Mouse (Mus musculus) liver, embryonic 13.5 days (tissue): ENCODE results near the gene Zfp800. TPM values are rescaled to one million over a fixed set of nuclear protein-coding genes. Genes with fewer than 3 reads are reported as not detected.

Experiments
- ATAC-seq: fragments of 200-750 bp; cut with Nextera tagmentation; 2 replicates; pipeline ENCODE4 v1.8.0; 2017; ENCODE audit warnings: low read depth, mild to moderate bottlenecking, moderate number of reproducible peaks, moderate library complexity
- DNase-seq: peaks from one replicate; pipeline ENCODE4 v3.0.0; 2022
- H3K27ac ChIP-seq: fragments of 300-500 bp; sonication (generic); 2 replicates; pipeline ENCODE4 v1.5.1; 2015; ENCODE audit warnings: moderate library complexity, mild to moderate bottlenecking, inconsistent platforms
- H3K27me3 ChIP-seq: fragments of 300-500 bp; sonication (generic); 2 replicates; pipeline ENCODE4 v1.6.1; 2015; ENCODE audit warnings: mild to moderate bottlenecking, inconsistent platforms
- H3K36me3 ChIP-seq: fragments of 300-500 bp; sonication (generic); 2 replicates; pipeline ENCODE4 v1.6.1; 2015; ENCODE audit warnings: mild to moderate bottlenecking, inconsistent platforms
- H3K4me1 ChIP-seq: fragments of 300-500 bp; sonication (generic); replicated peaks from 2 replicates; pipeline ENCODE4 v1.6.1; 2015; ENCODE audit warnings: inconsistent platforms
- H3K4me2 ChIP-seq: fragments of 300-500 bp; sonication (generic); 2 replicates; pipeline ENCODE4 v1.6.1; 2015; ENCODE audit warnings: inconsistent platforms, mild to moderate bottlenecking, moderate library complexity
- H3K4me3 ChIP-seq: fragments of 300-500 bp; sonication (generic); replicated peaks from 2 replicates; pipeline ENCODE4 v1.5.1; 2015; ENCODE audit warnings: mild to moderate bottlenecking, inconsistent platforms
- H3K9ac ChIP-seq: fragments of 300-500 bp; sonication (generic); 2 replicates; pipeline ENCODE4 v1.6.1; 2015; ENCODE audit warnings: mild to moderate bottlenecking, inconsistent platforms
- H3K9me3 ChIP-seq: fragments of 300-500 bp; sonication (generic); replicated peaks from 2 replicates; pipeline ENCODE4 v1.6.1; 2016; ENCODE audit warnings: inconsistent platforms
- WGBS: fragments of 180-500 bp; shearing (Covaris S2); methylation state at CpG from one replicate; pipeline ENCODE4 v1.1.7; 2015; ENCODE audit not compliant: insufficient replicate concordance; 5-methylcytosine and 5-hydroxymethylcytosine counted together
- polyA plus RNA-seq: library from polyadenylated mRNA; unstranded; fragments of >200 nt; fragmentation: Nextera tagmentation; extraction: Ambion mirVana; gene quantifications from 2 replicates; pipeline ENCODE4 v1.2.1, GENCODE M21; 2015

The Zfp800 gene
- polyA plus RNA-seq, 1 experiment from 2014 or later = 33.3 TPM

DNA sequence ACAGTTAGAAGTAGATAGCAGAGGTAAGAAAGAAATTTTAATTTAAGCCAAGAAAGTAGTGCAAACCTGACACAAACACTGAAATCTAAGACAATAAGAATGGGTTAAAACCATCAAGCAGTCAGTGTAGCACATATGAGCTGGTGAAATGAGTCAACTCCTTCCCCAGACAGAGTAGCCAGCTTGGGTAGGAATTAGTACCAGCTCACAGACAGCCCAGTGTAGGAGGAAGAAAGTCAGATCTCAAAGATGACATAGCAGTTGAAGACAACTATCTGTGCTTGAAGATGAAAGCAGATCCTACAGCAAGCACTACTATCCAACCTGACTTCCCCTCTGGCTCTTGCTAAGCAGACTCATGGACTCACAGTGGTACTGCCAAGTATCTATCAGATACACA lies 145.0 kb downstream of the Zfp800 start:
- Histone ChIP-seq H3K27ac (no peak overlapping the region; the same call in 1 of the 2 replicates), H3K4me1 (peaks cover 15% of the 10 kb centered on the region), H3K9me3 (no peaks in the 10 kb centered on the region), H3K4me2 (no peak overlapping the region), H3K27me3 (no peaks in the 10 kb centered on the region), H3K9ac (no peak overlapping the region), H3K36me3 (peaks cover 71% of the 10 kb centered on the region), H3K4me3 (no peak overlapping the region)
- no peak for DNase-seq
- ATAC-seq = no peak

DNA sequence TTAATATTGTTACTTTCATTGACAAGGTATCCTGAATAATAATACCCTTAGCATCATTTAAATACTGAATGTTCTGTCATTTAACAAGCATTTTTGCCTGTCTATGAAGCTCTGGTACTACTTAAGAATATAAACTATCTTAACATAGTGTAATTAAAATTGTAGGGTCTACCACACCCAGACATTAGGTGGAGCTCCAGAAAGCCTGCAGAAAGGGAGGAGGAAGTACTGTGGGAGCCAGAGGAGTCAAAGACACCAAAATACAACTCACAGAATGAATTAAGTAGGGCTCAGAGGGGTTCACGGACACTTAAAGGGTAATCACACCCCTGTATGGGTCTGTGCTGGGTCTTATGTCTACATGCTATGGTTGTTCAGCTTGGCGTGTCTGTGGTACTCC lies 149.6 kb downstream of the Zfp800 start:
- Histone ChIP-seq H3K36me3 (peaks cover 54% of the 10 kb centered on the region), H3K27me3 (no peaks in the 10 kb centered on the region), H3K4me1 (peaks cover 8% of the 10 kb centered on the region; the same call in 1 of the 2 replicates), H3K4me2 (no peak overlapping the region), H3K9me3 (no peaks in the 10 kb centered on the region), H3K9ac (no peak overlapping the region), H3K27ac (no peak overlapping the region), H3K4me3 (no peak overlapping the region)
- 85% methylated on average over 2 of the region's 2 CpGs for WGBS
- no peak for DNase-seq
- no peak for ATAC-seq

DNA sequence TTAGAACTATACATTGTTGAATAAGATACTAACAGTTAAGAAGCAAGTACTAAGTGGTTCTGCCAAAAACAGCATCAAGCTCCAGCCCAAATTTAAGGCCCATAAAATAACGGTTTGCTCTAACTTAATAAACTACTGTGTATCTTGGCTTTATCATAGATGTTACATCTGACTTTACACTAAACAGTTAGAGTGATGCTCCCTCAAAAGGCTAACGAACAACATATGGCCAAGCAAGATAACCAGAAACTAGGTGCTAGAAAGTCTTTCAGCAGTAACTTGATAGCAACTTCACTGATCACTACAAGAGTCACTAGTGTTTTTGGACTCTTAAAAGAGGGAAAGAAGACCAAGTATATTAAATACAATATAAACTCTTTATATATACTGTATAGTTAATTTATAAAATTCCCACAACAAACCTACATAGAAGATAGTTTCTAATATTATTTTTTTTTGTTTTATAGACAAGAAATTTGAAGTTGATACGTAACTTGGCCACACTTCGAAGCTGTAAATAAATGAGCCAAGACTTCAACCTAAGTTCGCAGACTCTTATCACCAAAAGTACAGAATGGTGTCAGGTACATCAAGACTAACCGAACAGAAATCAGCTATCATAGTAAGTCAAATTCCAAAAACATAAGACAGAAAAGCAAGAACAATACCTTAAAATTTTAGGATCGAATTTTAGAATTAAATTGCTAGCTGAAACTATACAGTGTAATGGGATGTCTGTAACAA lies 165.0 kb downstream of the Zfp800 start:
- Histone ChIP-seq H3K4me2 (peak overlapping the region; percentile 59), H3K36me3 (peaks cover 37% of the 10 kb centered on the region), H3K27me3 (no peaks in the 10 kb centered on the region), H3K9me3 (no peaks in the 10 kb centered on the region), H3K4me1 (peaks cover 55% of the 10 kb centered on the region), H3K27ac (peak overlapping the region; percentile 97), H3K9ac (peak overlapping the region; percentile 61), H3K4me3 (peak overlapping the region; percentile 18; the same call in 1 of the 2 replicates)
- ATAC-seq (peak; percentile 94), DNase-seq (peak; percentile 63)
- 24% methylated on average over 7 of the region's 7 CpGs for WGBS

DNA sequence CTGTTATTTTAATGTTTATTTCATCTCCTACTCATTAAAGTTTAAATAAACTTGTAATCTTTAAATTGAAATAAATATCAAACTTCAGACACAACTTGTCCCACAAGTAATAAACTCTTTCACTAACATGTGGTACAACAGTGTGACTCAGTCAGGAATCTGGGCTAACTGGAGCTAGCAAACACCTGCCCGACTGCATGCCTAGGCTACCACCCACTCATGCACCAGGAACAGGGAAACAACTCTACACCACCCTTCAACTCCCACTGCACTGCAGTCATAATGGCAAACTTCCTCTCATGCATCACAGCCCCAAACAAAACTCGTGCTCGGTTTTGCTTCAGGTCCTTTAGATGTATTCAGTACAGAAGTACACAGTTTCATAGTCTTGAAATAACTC lies 169.7 kb downstream of the Zfp800 start:
- no peak overlapping the region for H3K4me2 ChIP-seq
- no peak for ATAC-seq
- 84% methylated on average over 3 of the region's 3 CpGs for WGBS
- H3K27ac ChIP-seq = peak overlapping the region; percentile 43; the same call in 1 of the 2 replicates
- H3K4me3 ChIP-seq = no peak overlapping the region
- H3K4me1 ChIP-seq = peaks cover 37% of the 10 kb centered on the region
- H3K27me3 ChIP-seq = no peaks in the 10 kb centered on the region
- no peak for DNase-seq
- no peaks in the 10 kb centered on the region for H3K9me3 ChIP-seq
- H3K9ac ChIP-seq = no peak overlapping the region
- peaks cover 55% of the 10 kb centered on the region for H3K36me3 ChIP-seq

DNA sequence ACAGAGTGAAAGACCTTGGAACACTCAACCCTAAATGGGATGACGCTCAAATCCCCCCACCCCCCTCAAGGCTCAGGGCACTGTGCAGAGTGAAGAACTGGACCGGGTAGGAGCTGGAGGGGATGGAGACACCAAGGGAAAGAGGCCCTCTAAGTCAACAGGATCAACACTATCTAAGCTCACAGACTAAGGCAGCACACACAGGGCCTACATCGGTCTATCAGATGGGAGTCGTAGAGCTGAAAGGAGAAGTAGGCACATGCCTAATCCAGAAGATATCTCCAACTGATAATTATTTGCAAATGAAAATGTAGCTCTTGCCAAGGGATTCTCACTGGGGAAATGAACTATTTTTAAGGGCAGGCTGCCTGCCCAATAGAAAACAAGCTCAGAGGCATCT lies 176.8 kb downstream of the Zfp800 start:
- no peak overlapping the region for H3K4me3 ChIP-seq
- no peaks in the 10 kb centered on the region for H3K9me3 ChIP-seq
- H3K4me1 ChIP-seq = peaks cover 20% of the 10 kb centered on the region
- H3K27me3 ChIP-seq = no peaks in the 10 kb centered on the region
- peak; percentile 46 for ATAC-seq
- DNase-seq = no peak
- H3K9ac ChIP-seq = no peak overlapping the region
- peak overlapping the region; percentile 6; the same call in 1 of the 2 replicates for H3K27ac ChIP-seq
- H3K36me3 ChIP-seq = peaks cover 42% of the 10 kb centered on the region
- no peak overlapping the region for H3K4me2 ChIP-seq
- WGBS = 72% methylated on average over 4 of the region's 4 CpGs

DNA sequence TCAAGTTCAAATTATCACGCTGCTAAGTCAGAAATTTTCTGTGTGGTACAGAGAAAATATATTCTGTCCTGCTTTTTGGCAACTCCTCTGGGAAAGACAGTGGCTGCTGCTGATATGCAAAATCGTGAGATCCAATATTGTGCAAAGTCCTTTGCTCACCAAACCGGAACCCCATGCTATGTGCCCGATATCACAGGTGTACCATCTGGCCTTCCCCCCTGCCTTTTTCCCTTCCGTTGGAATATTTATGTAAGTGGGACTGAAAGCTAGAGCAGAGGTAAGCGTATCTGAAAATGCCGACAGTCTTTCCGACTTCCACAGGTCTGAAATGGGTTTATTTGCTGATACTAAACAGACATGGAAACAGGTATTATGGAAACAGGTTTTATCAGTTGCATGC lies 179.4 kb downstream of the Zfp800 start:
- Histone ChIP-seq H3K27ac (no peak overlapping the region), H3K4me3 (no peak overlapping the region), H3K36me3 (peaks cover 30% of the 10 kb centered on the region), H3K27me3 (no peaks in the 10 kb centered on the region), H3K4me2 (no peak overlapping the region), H3K4me1 (peaks cover 29% of the 10 kb centered on the region), H3K9ac (no peak overlapping the region), H3K9me3 (no peaks in the 10 kb centered on the region)
- DNase-seq (no peak), ATAC-seq (no peak)
- 83% methylated on average over 8 of the region's 8 CpGs for WGBS

DNA sequence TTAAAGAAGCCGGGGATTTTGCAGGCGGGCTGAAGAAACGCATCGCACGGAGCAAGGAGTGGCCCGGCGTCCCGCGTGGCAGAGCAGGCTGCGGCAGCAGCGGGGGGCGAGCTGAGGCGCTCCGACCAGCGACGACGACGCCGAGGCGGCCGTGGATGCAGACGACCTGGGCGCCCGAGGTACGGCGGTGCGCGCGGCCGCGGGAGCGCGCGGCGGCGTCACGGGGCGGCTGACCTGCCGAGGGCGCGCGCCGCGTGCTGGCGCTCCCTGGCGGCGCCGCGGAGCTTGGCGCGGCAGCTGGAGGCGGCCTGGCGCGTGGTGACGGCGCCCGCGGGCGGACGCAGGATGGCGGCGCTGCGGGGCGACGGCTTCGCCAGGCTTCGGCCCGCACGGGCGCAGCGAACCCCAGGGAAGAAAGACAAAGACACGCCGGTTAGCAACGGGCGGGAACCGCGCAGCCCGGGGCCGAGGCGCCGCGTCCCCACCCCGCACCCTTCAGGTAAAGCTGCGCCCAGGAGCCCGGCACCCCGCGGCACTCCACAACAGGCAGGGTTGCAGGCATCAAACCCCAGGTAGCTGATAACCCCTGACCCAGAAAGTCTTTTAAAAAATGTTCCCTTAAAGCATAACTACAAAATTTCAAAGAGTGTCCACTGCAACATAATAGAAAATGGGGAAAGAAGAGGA lies 182.4 kb downstream of the Zfp800 start:
- peak; percentile 95 for ATAC-seq
- H3K9ac ChIP-seq = peak overlapping the region; percentile 86
- DNase-seq = peak; percentile 62
- peak overlapping the region; percentile 74 for H3K4me3 ChIP-seq
- peaks cover 16% of the 10 kb centered on the region for H3K4me1 ChIP-seq
- peak overlapping the region; percentile 80 for H3K27ac ChIP-seq
- under 1% methylated on average over 87 of the region's 87 CpGs for WGBS
- peaks cover 13% of the 10 kb centered on the region; the same call in 1 of the 2 replicates for H3K36me3 ChIP-seq
- H3K4me2 ChIP-seq = peak overlapping the region; percentile 91
- H3K27me3 ChIP-seq = no peaks in the 10 kb centered on the region
- H3K9me3 ChIP-seq = no peaks in the 10 kb centered on the region

DNA sequence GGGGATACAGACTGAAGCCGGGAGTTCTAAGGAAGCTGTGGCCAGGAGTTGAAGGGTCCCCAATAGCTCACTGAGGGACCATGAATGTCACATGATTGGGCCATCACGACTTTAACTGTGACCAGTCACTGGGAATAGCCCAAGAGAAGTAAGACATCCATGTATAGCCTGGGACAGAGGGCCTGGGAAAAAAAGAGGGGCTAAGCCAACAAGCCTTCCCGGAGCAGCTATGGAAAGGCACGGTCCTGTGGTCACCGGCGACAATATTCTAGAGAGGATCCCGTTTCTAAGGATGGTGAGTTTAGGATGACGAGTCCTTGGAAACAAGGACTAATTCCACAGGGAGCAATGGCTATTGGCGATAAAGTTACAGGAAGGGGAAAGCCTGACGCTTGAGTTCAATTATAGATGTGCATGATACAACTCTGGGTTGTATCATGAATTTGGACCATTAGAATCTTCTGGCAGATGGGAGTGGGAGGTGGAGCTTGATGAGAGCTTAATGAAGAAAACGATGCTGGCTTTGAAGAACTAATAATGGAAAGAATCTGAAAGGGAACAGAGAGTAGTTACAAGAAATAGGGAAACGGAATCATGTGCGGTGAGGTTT lies 183.0 kb downstream of the Zfp800 start:
- ATAC-seq (no peak), DNase-seq (no peak)
- Histone ChIP-seq H3K4me2 (peak overlapping the region; percentile 91), H3K36me3 (peaks cover 12% of the 10 kb centered on the region; the same call in 1 of the 2 replicates), H3K4me3 (peak overlapping the region; percentile 74), H3K27ac (peak overlapping the region; percentile 59), H3K4me1 (peaks cover 16% of the 10 kb centered on the region), H3K9ac (peak overlapping the region; percentile 86), H3K9me3 (no peaks in the 10 kb centered on the region), H3K27me3 (no peaks in the 10 kb centered on the region)
- 57% methylated on average over 13 of the region's 13 CpGs for WGBS

DNA sequence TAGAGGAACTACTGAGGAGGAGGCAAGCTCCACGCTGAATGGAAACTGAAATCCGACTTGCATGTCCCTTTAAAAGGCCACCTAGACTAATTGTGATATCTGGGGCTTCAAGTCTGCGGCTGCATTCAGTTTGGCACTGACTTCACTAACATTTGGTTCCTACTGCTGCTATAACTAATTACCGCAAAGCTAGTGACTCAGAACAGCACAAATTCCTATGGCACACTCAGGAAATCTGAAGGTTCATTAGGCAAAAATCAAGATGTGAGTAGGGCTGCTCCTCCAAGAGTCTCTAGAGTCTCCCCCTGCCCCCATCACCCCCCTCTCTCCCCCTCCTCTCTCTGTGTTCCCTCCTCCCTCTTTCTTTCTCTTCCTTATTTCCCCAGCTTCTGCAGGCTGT lies 194.4 kb downstream of the Zfp800 start:
- WGBS = 40% methylated on average over 4 of the region's 4 CpGs
- no peak overlapping the region for H3K4me3 ChIP-seq
- H3K27me3 ChIP-seq = no peaks in the 10 kb centered on the region
- no peak overlapping the region for H3K27ac ChIP-seq
- 0 out of 2 replicates have a peak, but pooled peaks cover 2% of the 10 kb centered on the region for H3K4me1 ChIP-seq
- no peak overlapping the region for H3K9ac ChIP-seq
- H3K9me3 ChIP-seq = no peaks in the 10 kb centered on the region
- H3K36me3 ChIP-seq = no peaks in the 10 kb centered on the region
- DNase-seq (no peak), ATAC-seq (no peak)
- no peak overlapping the region for H3K4me2 ChIP-seq

DNA sequence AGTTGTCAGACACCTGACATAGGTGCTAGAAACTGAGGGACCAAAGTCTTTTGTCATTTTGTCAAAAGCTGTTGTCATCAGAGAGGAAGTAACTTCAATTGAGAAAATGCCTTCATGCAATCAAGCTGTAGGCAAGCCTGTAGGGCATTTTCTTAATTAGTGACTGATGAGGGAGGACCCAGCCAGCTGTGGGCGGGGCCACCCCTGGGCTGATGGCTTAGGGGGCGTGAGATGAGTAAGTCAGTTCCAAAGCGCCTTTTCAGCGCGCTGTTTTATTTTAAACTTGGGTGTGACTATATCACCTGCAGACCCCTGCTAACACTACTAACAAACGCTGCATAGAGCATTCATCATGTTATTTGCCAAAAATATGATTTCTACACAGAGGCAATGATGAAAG lies 195.0 kb downstream of the Zfp800 start:
- no peaks in the 10 kb centered on the region for H3K9me3 ChIP-seq
- ATAC-seq = no peak
- 51% methylated on average over 6 of the region's 6 CpGs for WGBS

DNA sequence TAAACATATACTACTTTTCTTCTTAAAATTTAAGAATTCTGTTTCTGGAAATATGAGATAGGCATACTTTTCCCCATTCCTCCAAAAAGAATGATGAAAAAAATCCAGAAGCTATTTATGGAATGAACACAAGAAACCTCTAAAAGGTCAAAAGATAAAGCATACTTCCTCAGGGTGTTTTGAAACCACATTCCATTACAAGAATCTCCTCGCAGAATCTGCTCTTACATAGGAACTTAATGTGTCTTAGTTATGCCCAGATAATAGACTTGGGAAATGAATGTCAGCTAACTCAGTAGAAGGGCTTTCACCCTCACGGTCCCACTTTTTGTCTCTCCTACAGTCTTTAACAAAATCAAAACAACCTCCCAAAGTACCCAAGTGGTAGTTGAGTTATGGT lies 203.9 kb downstream of the Zfp800 start:
- WGBS = 47% methylated on average over 2 of the region's 2 CpGs
- Histone ChIP-seq H3K36me3 (no peaks in the 10 kb centered on the region), H3K27me3 (no peaks in the 10 kb centered on the region), H3K27ac (no peak overlapping the region), H3K9me3 (no peaks in the 10 kb centered on the region), H3K4me2 (no peak overlapping the region), H3K9ac (no peak overlapping the region), H3K4me1 (no peaks in the 10 kb centered on the region), H3K4me3 (no peak overlapping the region)
- DNase-seq = no peak
- ATAC-seq = no peak

More for the DNA sequence above, 195.0 kb downstream of the Zfp800 start:
- H3K27me3 ChIP-seq = no peaks in the 10 kb centered on the region
- DNase-seq = no peak
- no peak overlapping the region for H3K4me2 ChIP-seq
- no peak overlapping the region for H3K9ac ChIP-seq
- H3K4me1 ChIP-seq = 0 out of 2 replicates have a peak, but pooled peaks cover 2% of the 10 kb centered on the region
- H3K36me3 ChIP-seq = no peaks in the 10 kb centered on the region
- no peak overlapping the region for H3K27ac ChIP-seq
- no peak overlapping the region for H3K4me3 ChIP-seq
